Mouse (Mus musculus) megakaryocyte progenitor cell, adult 5-6 weeks (primary cell): Measurements from ENCODE around the gene Gm9044. TPM values are rescaled to one million over a fixed set of nuclear protein-coding genes. Genes with fewer than 3 reads are reported as not detected.
"Not testable (repeated sequence)": the region's sequence is repeated elsewhere in the genome, so short reads cannot be mapped to it uniquely, and the experiment has no call there.

ENCODE experiments used
- ATAC-seq: replicated peaks from 2 replicates; pipeline ENCODE4 v1.8.0; 2016; ENCODE audit warnings: mild to moderate bottlenecking, moderate TSS enrichment, inconsistent platforms; ENCODE audit not compliant: poor library complexity
- total RNA-seq, 2 experiments: library from RNA; stranded (forward) in 1 of 2; stranded (reverse) in 1 of 2; fragments of 157-497, 149-512 nt in 1 of 2; fragments of 200-1000 nt in 1 of 2; gene quantifications; 2 replicates each; pipeline versions ENCODE4 v1.2.3 to v1.2.4; 2015 to 2017

Gene Gm9044
- total RNA-seq (2015) (not detected in 2 replicates), total RNA-seq (2017) (not detected in 2 replicates)

DNA sequence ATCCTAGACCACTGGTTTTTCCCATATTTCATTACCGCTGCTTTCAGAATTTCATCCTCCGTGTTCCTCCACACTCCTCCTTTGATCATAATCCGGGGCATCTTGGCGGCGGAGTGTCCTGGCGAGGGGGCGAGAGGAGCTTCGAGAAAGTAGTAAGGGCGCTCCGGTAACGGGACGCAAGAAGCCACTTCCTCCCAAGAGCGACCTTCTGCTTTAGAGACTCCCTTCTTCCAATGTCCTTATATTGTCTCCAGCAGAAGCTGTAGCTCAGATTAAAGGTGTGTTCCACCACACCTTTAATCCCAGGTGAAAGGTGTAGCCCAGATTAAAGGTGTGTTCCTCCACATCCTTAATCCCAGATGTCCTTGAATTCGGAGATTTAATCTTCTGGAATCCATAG is at the start of gene Gm9044:
Gene Gm9044, minus strand, starts transcription at position 101 of the 400 bp plus-strand sequence.
- ATAC-seq, result not testable (repeated sequence)

DNA sequence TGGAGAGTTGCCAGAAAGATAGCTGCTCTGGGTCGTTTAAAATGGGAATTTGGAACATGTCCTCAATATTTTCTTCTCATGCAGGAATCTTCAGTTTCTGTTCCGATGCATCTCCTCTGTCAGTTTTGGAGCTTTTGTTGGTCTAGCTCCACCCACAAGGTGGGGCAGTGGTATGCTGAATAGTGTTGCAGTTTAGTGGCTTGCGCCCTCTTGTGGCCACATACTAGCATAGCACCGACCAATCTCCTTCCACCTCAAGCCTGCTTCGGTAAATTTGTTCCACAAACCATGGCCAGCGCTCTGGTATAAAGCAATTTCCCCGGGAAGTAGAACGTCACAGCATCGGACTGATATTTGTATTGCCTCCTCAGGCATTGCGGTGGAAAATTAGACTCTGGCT is 38.2 kb upstream of the Gm9044 start:
- ATAC-seq, result peak; percentile 100

DNA sequence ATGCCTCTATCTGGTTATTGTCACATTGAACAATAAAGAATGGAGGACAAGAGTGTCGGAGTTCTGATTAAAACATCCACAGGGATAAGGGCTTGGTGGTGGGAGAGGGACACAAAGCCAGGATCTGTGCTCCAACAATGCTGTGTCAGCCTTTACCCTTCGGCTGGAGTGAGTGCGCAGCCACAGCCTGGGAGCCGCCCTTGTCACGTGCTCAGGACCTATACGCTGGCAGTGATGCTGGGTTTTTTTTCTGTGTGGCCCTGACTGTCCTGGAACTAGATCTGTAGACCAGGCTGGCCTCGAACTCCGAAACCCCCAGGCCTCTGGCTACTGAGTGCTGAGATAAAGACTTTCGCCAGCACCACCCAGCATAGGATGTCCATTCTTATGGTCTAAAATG is 37.3 kb upstream of the Gm9044 start:
- ATAC-seq, result no peak

DNA sequence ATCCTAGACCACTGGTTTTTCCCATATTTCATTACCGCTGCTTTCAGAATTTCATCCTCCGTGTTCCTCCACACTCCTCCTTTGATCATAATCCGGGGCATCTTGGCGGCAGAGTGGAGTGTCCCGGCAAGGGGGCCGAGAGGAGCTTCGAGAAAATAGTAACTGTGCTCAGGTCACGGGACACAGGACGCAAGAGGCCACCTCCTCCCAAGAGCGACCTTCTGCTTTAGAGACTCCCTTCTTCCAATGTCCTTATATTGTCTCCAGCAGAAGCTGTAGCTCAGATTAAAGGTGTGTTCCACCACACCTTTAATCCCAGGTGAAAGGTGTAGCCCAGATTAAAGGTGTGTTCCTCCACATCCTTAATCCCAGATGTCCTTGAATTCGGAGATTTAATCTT is 21.8 kb upstream of the Gm9044 start, which contains the start of gene Gm9049:
Gene Gm9049, minus strand, starts transcription at position 101 of the 400 bp plus-strand sequence.
- ATAC-seq, result not testable (repeated sequence)

DNA sequence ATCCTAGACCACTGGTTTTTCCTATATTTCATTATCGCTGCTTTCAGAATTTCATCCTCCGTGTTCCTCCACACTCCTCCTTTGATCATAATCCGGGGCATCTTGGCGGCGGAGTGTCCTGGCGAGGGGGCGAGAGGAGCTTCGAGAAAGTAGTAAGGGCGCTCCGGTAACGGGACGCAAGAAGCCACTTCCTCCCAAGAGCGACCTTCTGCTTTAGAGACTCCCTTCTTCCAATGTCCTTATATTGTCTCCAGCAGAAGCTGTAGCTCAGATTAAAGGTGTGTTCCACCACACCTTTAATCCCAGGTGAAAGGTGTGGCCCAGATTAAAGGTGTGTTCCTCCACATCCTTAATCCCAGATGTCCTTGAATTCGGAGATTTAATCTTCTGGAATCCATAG is 16.4 kb upstream of the Gm9044 start, which contains the start of gene Gm9048:
Gene Gm9048, minus strand, starts transcription at position 101 of the 400 bp plus-strand sequence.
- not testable (repeated sequence) for ATAC-seq

DNA sequence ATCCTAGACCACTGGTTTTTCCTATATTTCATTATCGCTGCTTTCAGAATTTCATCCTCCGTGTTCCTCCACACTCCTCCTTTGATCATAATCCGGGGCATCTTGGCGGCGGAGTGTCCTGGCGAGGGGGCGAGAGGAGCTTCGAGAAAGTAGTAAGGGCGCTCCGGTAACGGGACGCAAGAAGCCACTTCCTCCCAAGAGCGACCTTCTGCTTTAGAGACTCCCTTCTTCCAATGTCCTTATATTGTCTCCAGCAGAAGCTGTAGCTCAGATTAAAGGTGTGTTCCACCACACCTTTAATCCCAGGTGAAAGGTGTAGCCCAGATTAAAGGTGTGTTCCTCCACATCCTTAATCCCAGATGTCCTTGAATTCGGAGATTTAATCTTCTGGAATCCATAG is 10.9 kb upstream of the Gm9044 start, which contains the start of gene Gm9046:
Gene Gm9046, minus strand, starts transcription at position 101 of the 400 bp plus-strand sequence.
- not testable (repeated sequence) for ATAC-seq

DNA sequence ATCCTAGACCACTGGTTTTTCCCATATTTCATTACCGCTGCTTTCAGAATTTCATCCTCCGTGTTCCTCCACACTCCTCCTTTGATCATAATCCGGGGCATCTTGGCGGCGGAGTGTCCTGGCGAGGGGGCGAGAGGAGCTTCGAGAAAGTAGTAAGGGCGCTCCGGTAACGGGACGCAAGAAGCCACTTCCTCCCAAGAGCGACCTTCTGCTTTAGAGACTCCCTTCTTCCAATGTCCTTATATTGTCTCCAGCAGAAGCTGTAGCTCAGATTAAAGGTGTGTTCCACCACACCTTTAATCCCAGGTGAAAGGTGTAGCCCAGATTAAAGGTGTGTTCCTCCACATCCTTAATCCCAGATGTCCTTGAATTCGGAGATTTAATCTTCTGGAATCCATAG is 5.5 kb upstream of the Gm9044 start, which contains the start of gene Gm9045:
Gene Gm9045, minus strand, starts transcription at position 101 of the 400 bp plus-strand sequence.
- not testable (repeated sequence) for ATAC-seq

DNA sequence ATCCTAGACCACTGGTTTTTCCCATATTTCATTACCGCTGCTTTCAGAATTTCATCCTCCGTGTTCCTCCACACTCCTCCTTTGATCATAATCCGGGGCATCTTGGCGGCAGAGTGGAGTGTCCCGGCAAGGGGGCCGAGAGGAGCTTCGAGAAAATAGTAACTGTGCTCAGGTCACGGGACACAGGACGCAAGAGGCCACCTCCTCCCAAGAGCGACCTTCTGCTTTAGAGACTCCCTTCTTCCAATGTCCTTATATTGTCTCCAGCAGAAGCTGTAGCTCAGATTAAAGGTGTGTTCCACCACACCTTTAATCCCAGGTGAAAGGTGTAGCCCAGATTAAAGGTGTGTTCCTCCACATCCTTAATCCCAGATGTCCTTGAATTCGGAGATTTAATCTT is 5.3 kb downstream of the Gm9044 start, which contains the start of gene Gm9040:
Gene Gm9040, minus strand, starts transcription at position 101 of the 400 bp plus-strand sequence.
- ATAC-seq, result not testable (repeated sequence)

DNA sequence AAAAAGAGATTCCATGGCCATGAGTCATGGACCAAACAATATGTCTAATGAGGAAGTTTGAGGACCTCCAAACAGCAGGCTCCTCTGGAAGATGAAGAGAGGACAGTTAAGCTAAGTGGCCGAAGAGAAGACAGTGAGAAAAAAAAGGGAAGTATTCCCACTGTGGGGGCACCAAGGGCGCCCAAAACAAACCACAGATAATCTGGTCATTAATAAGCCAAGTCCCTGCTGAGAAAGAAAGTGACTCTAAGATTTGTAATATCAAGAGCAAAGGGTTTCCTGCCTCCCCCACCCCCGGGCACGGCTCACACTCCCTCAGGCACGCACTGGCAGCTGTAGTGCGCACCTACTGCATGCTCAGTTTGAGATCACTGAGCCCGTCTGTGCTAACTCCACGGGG is 13.2 kb downstream of the Gm9044 start:
- peak; percentile 88 for ATAC-seq

DNA sequence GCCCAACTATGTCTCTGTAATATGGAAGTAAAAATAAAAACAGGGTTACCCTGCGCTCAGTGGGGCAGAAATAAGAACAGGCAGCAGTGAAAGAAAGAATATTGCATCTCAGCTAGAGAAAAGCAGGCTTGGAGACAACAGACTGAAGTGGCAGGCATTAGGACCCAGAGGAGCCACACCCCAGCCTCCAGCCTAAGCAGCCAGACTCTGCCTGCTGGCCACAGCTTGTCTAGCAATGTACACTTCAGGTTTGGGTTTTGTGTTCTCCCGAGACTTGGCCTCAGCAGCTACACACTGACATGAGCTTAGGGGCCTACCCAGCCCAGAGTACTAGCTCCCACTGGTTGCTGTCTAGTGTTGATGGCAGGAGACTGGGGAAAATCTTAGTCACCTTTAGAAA is 30.1 kb downstream of the Gm9044 start:
- ATAC-seq, result peak; percentile 80

DNA sequence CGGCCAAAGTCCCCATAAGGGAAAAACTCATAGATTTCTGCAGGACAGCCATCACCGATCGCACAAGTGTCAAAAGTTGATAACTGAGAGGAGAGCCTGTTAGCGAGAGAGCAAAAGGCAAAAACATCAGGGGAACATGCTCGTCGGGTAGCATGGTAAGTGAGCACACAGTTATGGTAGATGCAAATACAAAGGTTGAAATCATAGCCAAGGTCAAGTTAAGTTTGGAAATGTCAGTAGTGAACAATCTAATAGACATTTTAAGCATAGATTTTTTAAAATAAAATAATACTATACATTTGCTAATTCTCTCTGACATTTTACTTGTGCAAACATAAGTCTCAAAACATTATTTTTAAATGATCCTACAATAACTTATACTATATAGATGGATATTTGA is 37.3 kb downstream of the Gm9044 start, which contains the start of gene Iltifb:
Gene Iltifb, minus strand, starts transcription at position 101 of the 400 bp plus-strand sequence.
- no peak for ATAC-seq

DNA sequence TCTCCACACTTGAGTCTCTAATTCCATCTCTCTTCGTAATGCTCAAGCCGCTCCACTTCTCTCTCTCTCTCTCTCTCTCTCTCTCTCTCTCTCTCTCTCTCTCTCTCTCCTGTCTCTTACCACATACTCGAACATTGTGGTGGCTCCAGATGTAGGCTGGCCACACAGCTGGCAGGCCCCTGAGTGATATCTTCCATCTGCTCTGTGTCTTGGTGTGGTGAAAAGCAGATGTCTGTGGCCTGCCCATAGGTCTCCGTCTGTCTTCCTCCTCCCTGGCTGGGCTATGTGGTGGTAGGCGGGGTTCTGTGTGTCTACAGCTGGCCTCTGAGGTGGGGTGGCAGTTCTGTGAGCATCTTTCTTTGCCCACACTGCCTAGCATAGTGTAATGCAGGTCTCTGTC is 49.2 kb downstream of the Gm9044 start:
- not testable (repeated sequence) for ATAC-seq

DNA sequence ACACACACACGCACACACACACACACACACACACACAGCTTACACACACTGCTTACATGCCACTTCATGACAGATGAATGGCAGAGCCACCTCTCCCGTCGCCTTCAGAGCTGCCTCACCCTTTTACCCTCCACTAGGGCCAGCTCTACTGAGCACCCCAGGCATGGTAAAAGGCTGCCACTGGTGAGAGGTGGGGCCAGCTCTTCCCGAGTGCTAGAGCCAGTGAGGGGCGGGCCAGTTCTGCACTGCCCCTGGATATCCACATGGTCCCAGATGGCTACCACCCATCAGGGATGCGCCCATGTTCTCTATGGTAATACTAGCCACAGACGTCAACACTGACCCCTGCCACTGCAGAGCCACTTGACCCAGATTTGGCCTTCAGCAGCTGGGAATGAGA is 49.6 kb downstream of the Gm9044 start:
- not testable (repeated sequence) for ATAC-seq

Other genes with a start within 250 kb of the Gm9044 start
- gene Mdm1, start 190.6 kb downstream of the Gm9044 start, total RNA-seq (2015), result 10.2 and 13.4 TPM in 2 replicates
- gene Mdm1, start 190.6 kb downstream of the Gm9044 start, total RNA-seq (2017), result 35.6 and 35.9 TPM in 2 replicates
- gene Il22, start 127.5 kb downstream of the Gm9044 start, total RNA-seq (2015), result not detected in 2 replicates
- not detected in 2 replicates for gene Il22, start 127.5 kb downstream of the Gm9044 start, total RNA-seq (2017)
- gene Gm32717, start 91.6 kb downstream of the Gm9044 start, total RNA-seq (2015), result 0.05 TPM in 1 of 2 replicates, not detected in the other
- 0.08 and 0.14 TPM in 2 replicates for gene Gm32717, start 91.6 kb downstream of the Gm9044 start, total RNA-seq (2017)
- gene Gm32802, start 73.7 kb downstream of the Gm9044 start, total RNA-seq (2015), result 0.05 TPM in 1 of 2 replicates, not detected in the other
- gene Gm32802, start 73.7 kb downstream of the Gm9044 start, total RNA-seq (2017), result 0.08 and 0.14 TPM in 2 replicates
- gene Iltifb, start 37.4 kb downstream of the Gm9044 start, total RNA-seq (2015), result not detected in 2 replicates
- gene Iltifb, start 37.4 kb downstream of the Gm9044 start, total RNA-seq (2017), result not detected in 2 replicates
- not detected in 2 replicates for gene Gm9040, start 5.4 kb downstream of the Gm9044 start, total RNA-seq (2015)
- not detected in 2 replicates for gene Gm9040, start 5.4 kb downstream of the Gm9044 start, total RNA-seq (2017)
- gene Gm9045, start 5.4 kb upstream of the Gm9044 start, total RNA-seq (2015), result 0.15 TPM in 2 replicates
- 0.08 TPM in 1 of 2 replicates, not detected in the other for gene Gm9045, start 5.4 kb upstream of the Gm9044 start, total RNA-seq (2017)
- gene Gm9046, start 10.8 kb upstream of the Gm9044 start, total RNA-seq (2015), result not detected in 2 replicates
- not detected in 2 replicates for gene Gm9046, start 10.8 kb upstream of the Gm9044 start, total RNA-seq (2017)
- not detected in 2 replicates for gene Gm9048, start 16.3 kb upstream of the Gm9044 start, total RNA-seq (2015)
- gene Gm9048, start 16.3 kb upstream of the Gm9044 start, total RNA-seq (2017), result not detected in 2 replicates
- 0.15 TPM in 2 replicates for gene Gm9049, start 21.7 kb upstream of the Gm9044 start, total RNA-seq (2015)
- 0.08 TPM in 1 of 2 replicates, not detected in the other for gene Gm9049, start 21.7 kb upstream of the Gm9044 start, total RNA-seq (2017)
- gene Ifng, start 108.6 kb upstream of the Gm9044 start, total RNA-seq (2015), result 0.54 TPM in 1 of 2 replicates, not detected in the other
- not detected in 2 replicates for gene Ifng, start 108.6 kb upstream of the Gm9044 start, total RNA-seq (2017)